Mouse (Mus musculus): Measurements from ENCODE around the gene Nkiras2. TPM values are rescaled to one million over a fixed set of nuclear protein-coding genes. Genes with fewer than 3 reads are reported as not detected.

Nkiras2 gene
- polyA plus RNA-seq (2014; fragmentation: Nextera tagmentation; extraction: Ambion mirVana) = 65.4 and 66.9 TPM in 2 replicates

- no peaks in the 10 kb centered on the region for H3K27me3 ChIP-seq (ENCODE audit: control insufficient read depth, insufficient read depth, low read length)
- no peaks in the 10 kb centered on the region for H3K36me3 ChIP-seq (ENCODE audit: control insufficient read depth, insufficient read depth, low read length)
- ATAC-seq (replicated peaks; ENCODE audit: insufficient number of reproducible peaks, low FRiP score, low TSS enrichment) = peak; percentile 60
- H3K9ac ChIP-seq (ENCODE audit: low read depth, low read length) = peak within 1 kb of the TSS; percentile 93
- peak within 1 kb of the TSS; percentile 90 for H3K4me3 ChIP-seq (ENCODE audit: low read depth, low read length)
- H3K4me1 ChIP-seq (ENCODE audit: control insufficient read depth, insufficient read depth, low read length) = peaks cover 23% of the 10 kb centered on the region
- WGBS (ENCODE audit: insufficient replicate concordance) = under 1% methylated on average over 34 of the region's 36 CpGs
- H3K27ac ChIP-seq (ENCODE audit: low read depth, low read length) = peak within 1 kb of the TSS; percentile 94
- H3K9me3 ChIP-seq (replicated peaks; ENCODE audit: control insufficient read depth, low read length) = no peaks in the 10 kb centered on the region
- H3K4me2 ChIP-seq = peak within 1 kb of the TSS; percentile 88
Measured at GRCm38 (mm10) chr11:100618761-100619484, at the start of gene Nkiras2. Nkiras2 (plus strand) TSS chr11:100619244.

- no peak overlapping the region for H3K4me2 ChIP-seq
- H3K9me3 ChIP-seq (replicated peaks; ENCODE audit: control insufficient read depth, low read length) = no peaks in the 10 kb centered on the region
- H3K27me3 ChIP-seq (ENCODE audit: control insufficient read depth, insufficient read depth, low read length) = peaks cover 13% of the 10 kb centered on the region
- no peaks in the 10 kb centered on the region for H3K36me3 ChIP-seq (ENCODE audit: control insufficient read depth, insufficient read depth, low read length)
- 63% methylated on average over 9 of the region's 9 CpGs for WGBS (ENCODE audit: insufficient replicate concordance)
- no peak overlapping the region for H3K9ac ChIP-seq (ENCODE audit: low read depth, low read length)
- no peak overlapping the region for H3K27ac ChIP-seq (ENCODE audit: low read depth, low read length)
- ATAC-seq (replicated peaks; ENCODE audit: insufficient number of reproducible peaks, low FRiP score, low TSS enrichment) = no peak
- peaks cover 7% of the 10 kb centered on the region for H3K4me1 ChIP-seq (ENCODE audit: control insufficient read depth, insufficient read depth, low read length)
- no peak overlapping the region for H3K4me3 ChIP-seq (ENCODE audit: low read depth, low read length)
Measured at GRCm38 (mm10) chr11:100569789-100570188, 49.3 kb upstream of the Nkiras2 start.

GRCm38 (mm10) chr11:100570430-100571201 is 48.4 kb upstream of the Nkiras2 start:
- Histone ChIP-seq H3K27me3 (ENCODE audit: control insufficient read depth, insufficient read depth, low read length) (peaks cover 13% of the 10 kb centered on the region), H3K4me1 (ENCODE audit: control insufficient read depth, insufficient read depth, low read length) (peaks cover 12% of the 10 kb centered on the region), H3K4me2 (peak overlapping the region; percentile 62), H3K4me3 (ENCODE audit: low read depth, low read length) (peak overlapping the region; percentile 6), H3K36me3 (ENCODE audit: control insufficient read depth, insufficient read depth, low read length) (no peaks in the 10 kb centered on the region), H3K9ac (ENCODE audit: low read depth, low read length) (no peak overlapping the region), H3K9me3 (replicated peaks; ENCODE audit: control insufficient read depth, low read length) (no peaks in the 10 kb centered on the region), H3K27ac (ENCODE audit: low read depth, low read length) (no peak overlapping the region)
- ATAC-seq (replicated peaks; ENCODE audit: insufficient number of reproducible peaks, low FRiP score, low TSS enrichment) = no peak
- 7% methylated on average over 8 of the region's 8 CpGs for WGBS (ENCODE audit: insufficient replicate concordance)

- Histone ChIP-seq H3K27ac (ENCODE audit: low read depth, low read length) (no peak overlapping the region), H3K9ac (ENCODE audit: low read depth, low read length) (peak overlapping the region; percentile 59; the same call in 1 of the 2 replicates), H3K9me3 (replicated peaks; ENCODE audit: control insufficient read depth, low read length) (no peaks in the 10 kb centered on the region), H3K4me1 (ENCODE audit: control insufficient read depth, insufficient read depth, low read length) (peaks cover 14% of the 10 kb centered on the region), H3K27me3 (ENCODE audit: control insufficient read depth, insufficient read depth, low read length) (peaks cover 13% of the 10 kb centered on the region), H3K36me3 (ENCODE audit: control insufficient read depth, insufficient read depth, low read length) (no peaks in the 10 kb centered on the region), H3K4me2 (peak overlapping the region; percentile 62), H3K4me3 (ENCODE audit: low read depth, low read length) (peak overlapping the region; percentile 6)
- ATAC-seq (replicated peaks; ENCODE audit: insufficient number of reproducible peaks, low FRiP score, low TSS enrichment) = no peak
- 9% methylated on average over 16 of the region's 16 CpGs for WGBS (ENCODE audit: insufficient replicate concordance)
Measured at GRCm38 (mm10) chr11:100571202-100571567, 47.9 kb upstream of the Nkiras2 start.

GRCm38 (mm10) chr11:100574188-100574587 is 44.9 kb upstream of the Nkiras2 start:
- no peak for ATAC-seq (replicated peaks; ENCODE audit: insufficient number of reproducible peaks, low FRiP score, low TSS enrichment)
- Histone ChIP-seq H3K27ac (ENCODE audit: low read depth, low read length) (no peak overlapping the region), H3K4me2 (peak overlapping the region; percentile 86), H3K9ac (ENCODE audit: low read depth, low read length) (no peak overlapping the region), H3K4me1 (ENCODE audit: control insufficient read depth, insufficient read depth, low read length) (peaks cover 14% of the 10 kb centered on the region), H3K4me3 (ENCODE audit: low read depth, low read length) (no peak overlapping the region), H3K9me3 (replicated peaks; ENCODE audit: control insufficient read depth, low read length) (no peaks in the 10 kb centered on the region), H3K36me3 (ENCODE audit: control insufficient read depth, insufficient read depth, low read length) (no peaks in the 10 kb centered on the region), H3K27me3 (ENCODE audit: control insufficient read depth, insufficient read depth, low read length) (peaks cover 13% of the 10 kb centered on the region)
- WGBS (ENCODE audit: insufficient replicate concordance) = 78% methylated on average over 3 of the region's 3 CpGs

- peak within 1 kb of the TSS; percentile 73 for H3K4me3 ChIP-seq (ENCODE audit: low read depth, low read length)
- H3K36me3 ChIP-seq (ENCODE audit: control insufficient read depth, insufficient read depth, low read length) = peaks cover 4% of the 10 kb centered on the region; the same call in 1 of the 2 replicates
- no peaks in the 10 kb centered on the region for H3K9me3 ChIP-seq (replicated peaks; ENCODE audit: control insufficient read depth, low read length)
- H3K9ac ChIP-seq (ENCODE audit: low read depth, low read length) = peak within 1 kb of the TSS; percentile 78
- peak; percentile 64 for ATAC-seq (replicated peaks; ENCODE audit: insufficient number of reproducible peaks, low FRiP score, low TSS enrichment)
- H3K4me2 ChIP-seq = peak within 1 kb of the TSS; percentile 86
- 1% methylated on average over 47 of the region's 47 CpGs for WGBS (ENCODE audit: insufficient replicate concordance)
- peak within 1 kb of the TSS; percentile 37; the same call in 1 of the 2 replicates for H3K27ac ChIP-seq (ENCODE audit: low read depth, low read length)
- peaks cover 14% of the 10 kb centered on the region for H3K4me1 ChIP-seq (ENCODE audit: control insufficient read depth, insufficient read depth, low read length)
- H3K27me3 ChIP-seq (ENCODE audit: control insufficient read depth, insufficient read depth, low read length) = peaks cover 13% of the 10 kb centered on the region
Measured at GRCm38 (mm10) chr11:100574708-100575483, 44.1 kb upstream of the Nkiras2 start, which contains the start of gene Cnp. Cnp (plus strand) TSS chr11:100574904.

- H3K4me3 ChIP-seq (ENCODE audit: low read depth, low read length) = peak overlapping the region; percentile 73
- 61% methylated on average over 2 of the region's 2 CpGs for WGBS (ENCODE audit: insufficient replicate concordance)
- H3K9me3 ChIP-seq (replicated peaks; ENCODE audit: control insufficient read depth, low read length) = no peaks in the 10 kb centered on the region
- peak overlapping the region; percentile 86 for H3K4me2 ChIP-seq
- H3K27ac ChIP-seq (ENCODE audit: low read depth, low read length) = no peak overlapping the region
- peaks cover 14% of the 10 kb centered on the region for H3K4me1 ChIP-seq (ENCODE audit: control insufficient read depth, insufficient read depth, low read length)
- H3K27me3 ChIP-seq (ENCODE audit: control insufficient read depth, insufficient read depth, low read length) = peaks cover 13% of the 10 kb centered on the region
- H3K9ac ChIP-seq (ENCODE audit: low read depth, low read length) = peak overlapping the region; percentile 78
- H3K36me3 ChIP-seq (ENCODE audit: control insufficient read depth, insufficient read depth, low read length) = peaks cover 8% of the 10 kb centered on the region; the same call in 1 of the 2 replicates
- no peak for ATAC-seq (replicated peaks; ENCODE audit: insufficient number of reproducible peaks, low FRiP score, low TSS enrichment)
Measured at GRCm38 (mm10) chr11:100575484-100575855, 43.6 kb upstream of the Nkiras2 start.

- no peak for ATAC-seq (replicated peaks; ENCODE audit: insufficient number of reproducible peaks, low FRiP score, low TSS enrichment)
- peaks cover 8% of the 10 kb centered on the region for H3K4me1 ChIP-seq (ENCODE audit: control insufficient read depth, insufficient read depth, low read length)
- WGBS (ENCODE audit: insufficient replicate concordance) = 55% methylated on average over 21 of the region's 21 CpGs
- H3K36me3 ChIP-seq (ENCODE audit: control insufficient read depth, insufficient read depth, low read length) = peaks cover 14% of the 10 kb centered on the region
- H3K4me2 ChIP-seq = no peak overlapping the region
- H3K9ac ChIP-seq (ENCODE audit: low read depth, low read length) = no peak overlapping the region
- no peaks in the 10 kb centered on the region for H3K9me3 ChIP-seq (replicated peaks; ENCODE audit: control insufficient read depth, low read length)
- no peak overlapping the region for H3K4me3 ChIP-seq (ENCODE audit: low read depth, low read length)
- peaks cover 10% of the 10 kb centered on the region for H3K27me3 ChIP-seq (ENCODE audit: control insufficient read depth, insufficient read depth, low read length)
- no peak overlapping the region for H3K27ac ChIP-seq (ENCODE audit: low read depth, low read length)
Measured at GRCm38 (mm10) chr11:100576256-100576655, 42.8 kb upstream of the Nkiras2 start.

All from heart, embryonic 11.5 days (tissue).